Mouse (Mus musculus) stomach, embryonic 16.5 days (tissue): ENCODE measurements around the gene RPS10-NUDT3. TPM values are rescaled to one million over a fixed set of nuclear protein-coding genes. Genes with fewer than 3 reads are reported as not detected.

ENCODE experiments used
- ATAC-seq: fragments of 200-750 bp; cut with Nextera tagmentation; 2 replicates; pipeline ENCODE4 v1.8.0; 2017; ENCODE audit warnings: moderate number of reproducible peaks, moderate TSS enrichment; ENCODE audit not compliant: insufficient read depth, low FRiP score
- H3K27ac ChIP-seq: fragments of 300-500 bp; sonication (generic); 2 replicates; pipeline ENCODE4 v1.5.1; 2014; ENCODE audit warnings: low read length
- H3K27me3 ChIP-seq: fragments of 300-500 bp; sonication (generic); 2 replicates; pipeline ENCODE4 v1.6.1; 2014; ENCODE audit warnings: low read length, control low read depth, mixed read lengths; ENCODE audit not compliant: control insufficient read depth, insufficient read depth
- H3K36me3 ChIP-seq: fragments of 300-500 bp; sonication (generic); 2 replicates; pipeline ENCODE4 v1.6.1; 2014; ENCODE audit warnings: low read length; ENCODE audit not compliant: control insufficient read depth, insufficient read depth
- H3K4me1 ChIP-seq: fragments of 300-500 bp; sonication (generic); 2 replicates; pipeline ENCODE4 v1.6.1; 2014; ENCODE audit warnings: low read length, control low read depth, mixed read lengths; ENCODE audit not compliant: control insufficient read depth, insufficient read depth
- H3K4me2 ChIP-seq: fragments of 300-500 bp; sonication (generic); 2 replicates; pipeline ENCODE4 v1.6.1; 2014; ENCODE audit warnings: low read depth, low read length, mixed read lengths
- H3K4me3 ChIP-seq: fragments of 300-500 bp; sonication (generic); replicated peaks from 2 replicates; pipeline ENCODE4 v1.5.1; 2014; ENCODE audit warnings: mild to moderate bottlenecking, low read length
- H3K9ac ChIP-seq: fragments of 300-500 bp; sonication (generic); 2 replicates; pipeline ENCODE4 v1.6.1; 2014; ENCODE audit warnings: low read length
- H3K9me3 ChIP-seq: fragments of 300-500 bp; sonication (generic); replicated peaks from 2 replicates; pipeline ENCODE4 v1.6.1; 2016; ENCODE audit warnings: low read length, control low read depth; ENCODE audit not compliant: control insufficient read depth
- WGBS: fragments of 180-500 bp; shearing (Covaris S2); extraction: QIAGEN DNeasy Blood & Tissue Kit; methylation state at CpG from one replicate; pipeline ENCODE4 v1.1.7; 2014; 5-methylcytosine and 5-hydroxymethylcytosine counted together
- polyA plus RNA-seq: library from polyadenylated mRNA; unstranded; fragments of >200 nt; fragmentation: Nextera tagmentation; extraction: Ambion mirVana; gene quantifications from 2 replicates; pipeline ENCODE4 v1.2.1, GENCODE M21; 2015

Gene RPS10-NUDT3
- polyA plus RNA-seq, 1 experiment from 2014 or later, result not detected

- Histone ChIP-seq H3K4me2 (no peak overlapping the region), H3K4me3 (no peak overlapping the region), H3K27me3 (no peaks in the 10 kb centered on the region), H3K4me1 (peaks cover 25% of the 10 kb centered on the region), H3K36me3 (peaks cover 16% of the 10 kb centered on the region), H3K27ac (no peak overlapping the region), H3K9me3 (no peaks in the 10 kb centered on the region), H3K9ac (no peak overlapping the region)
- WGBS, result 66% methylated on average over 2 of the region's 2 CpGs
- no peak for ATAC-seq
These were observed 5.6 kb downstream of the RPS10-NUDT3 start for GRCm38 (mm10) chr17:27629249-27630020.

- H3K4me2 ChIP-seq, result no peak overlapping the region
- peaks cover 19% of the 10 kb centered on the region for H3K4me1 ChIP-seq
- no peaks in the 10 kb centered on the region for H3K9me3 ChIP-seq
- no peak overlapping the region for H3K9ac ChIP-seq
- no peaks in the 10 kb centered on the region for H3K27me3 ChIP-seq
- ATAC-seq, result no peak
- 88% methylated on average over 8 of the region's 8 CpGs for WGBS
- H3K4me3 ChIP-seq, result no peak overlapping the region
- peaks cover 16% of the 10 kb centered on the region for H3K36me3 ChIP-seq
- H3K27ac ChIP-seq, result no peak overlapping the region
These were observed 6.6 kb downstream of the RPS10-NUDT3 start for GRCm38 (mm10) chr17:27628376-27628775.

GRCm38 (mm10) chr17:27627451-27627850 lies 7.6 kb downstream of the RPS10-NUDT3 start:
- no peak for ATAC-seq
- Histone ChIP-seq H3K9ac (no peak overlapping the region), H3K36me3 (peaks cover 16% of the 10 kb centered on the region), H3K4me3 (no peak overlapping the region), H3K27me3 (no peaks in the 10 kb centered on the region), H3K27ac (no peak overlapping the region), H3K4me1 (peaks cover 12% of the 10 kb centered on the region), H3K9me3 (no peaks in the 10 kb centered on the region), H3K4me2 (no peak overlapping the region)
- 37% methylated on average over 5 of the region's 5 CpGs for WGBS

GRCm38 (mm10) chr17:27626681-27627080 lies 8.3 kb downstream of the RPS10-NUDT3 start:
- H3K9me3 ChIP-seq, result no peaks in the 10 kb centered on the region
- 29% methylated on average over 5 of the region's 5 CpGs for WGBS
- H3K4me1 ChIP-seq, result peaks cover 8% of the 10 kb centered on the region
- no peak overlapping the region for H3K4me2 ChIP-seq
- H3K9ac ChIP-seq, result no peak overlapping the region
- H3K4me3 ChIP-seq, result no peak overlapping the region
- no peaks in the 10 kb centered on the region for H3K27me3 ChIP-seq
- H3K27ac ChIP-seq, result 0 out of 2 replicates have a peak overlapping the region, but pooled peaks have one; percentile 19
- no peak for ATAC-seq
- peaks cover 11% of the 10 kb centered on the region for H3K36me3 ChIP-seq

GRCm38 (mm10) chr17:27625455-27626251 lies 9.4 kb downstream of the RPS10-NUDT3 start:
- H3K9me3 ChIP-seq, result no peaks in the 10 kb centered on the region
- ATAC-seq, result no peak
- H3K4me1 ChIP-seq, result peaks cover 10% of the 10 kb centered on the region; the same call in 1 of the 2 replicates
- H3K9ac ChIP-seq, result 0 out of 2 replicates have a peak overlapping the region, but pooled peaks have one; percentile 22
- peaks cover 2% of the 10 kb centered on the region for H3K36me3 ChIP-seq
- no peak overlapping the region for H3K4me3 ChIP-seq
- 44% methylated on average over 7 of the region's 7 CpGs for WGBS
- H3K27me3 ChIP-seq, result no peaks in the 10 kb centered on the region
- H3K4me2 ChIP-seq, result no peak overlapping the region
- H3K27ac ChIP-seq, result peak overlapping the region; percentile 40; the same call in 1 of the 2 replicates

- Histone ChIP-seq H3K4me2 (peak within 1 kb of the TSS; percentile 73), H3K9ac (peak within 1 kb of the TSS; percentile 98), H3K4me1 (peaks cover 10% of the 10 kb centered on the region; the same call in 1 of the 2 replicates), H3K4me3 (peak within 1 kb of the TSS; percentile 82), H3K27ac (peak within 1 kb of the TSS; percentile 93), H3K9me3 (no peaks in the 10 kb centered on the region), H3K27me3 (no peaks in the 10 kb centered on the region), H3K36me3 (no peaks in the 10 kb centered on the region)
- whole genome bisulfite sequencing, result 5% methylated on average over 83 of the region's 91 CpGs
- ATAC-seq, result peak; percentile 94
These were observed 11.4 kb downstream of the RPS10-NUDT3 start, which contains the start of gene Nudt3 for GRCm38 (mm10) chr17:27623360-27624326. TSS of gene Nudt3 (minus strand) at chr17:27623495.

- peak; percentile 65; the same call in 1 of the 2 replicates for ATAC-seq
- H3K9ac ChIP-seq, result peak overlapping the region; percentile 98
These were observed 12.2 kb downstream of the RPS10-NUDT3 start for GRCm38 (mm10) chr17:27622611-27623359.

More at GRCm38 (mm10) chr17:27622611-27623359, 12.2 kb downstream of the RPS10-NUDT3 start:
- Histone ChIP-seq H3K4me1 (peaks cover 10% of the 10 kb centered on the region; the same call in 1 of the 2 replicates), H3K27me3 (no peaks in the 10 kb centered on the region), H3K4me3 (peak overlapping the region; percentile 82), H3K4me2 (peak overlapping the region; percentile 73), H3K27ac (peak overlapping the region; percentile 93), H3K9me3 (0 out of 2 replicates have a peak, but pooled peaks cover under 1% of the 10 kb centered on the region), H3K36me3 (0 out of 2 replicates have a peak, but pooled peaks cover under 1% of the 10 kb centered on the region)
- under 1% methylated on average over 79 of the region's 80 CpGs for WGBS
